Mouse (Mus musculus): ENCODE data around the gene Dvl2. TPM values are rescaled to one million over a fixed set of nuclear protein-coding genes. Genes with fewer than 3 reads are reported as not detected.

Dvl2 gene
- polyA plus RNA-seq, 1 experiment from 2014 or later = 21.0 TPM

GRCm38 (mm10) chr11:70045435-70045834, 45.0 kb downstream of the Dvl2 start:
- H3K4me2 ChIP-seq (ENCODE audit: low read length) = no peak overlapping the region
- ATAC-seq = no peak
- no peak overlapping the region for H3K9ac ChIP-seq (ENCODE audit: low read depth, low read length)
- H3K27ac ChIP-seq (ENCODE audit: low read depth, low read length) = no peak overlapping the region; the same call in 1 of the 2 replicates
- no peaks in the 10 kb centered on the region for H3K4me1 ChIP-seq (ENCODE audit: control insufficient read depth, insufficient read depth, low read depth, low read length)
- WGBS = 25% methylated on average over 8 of the region's 9 CpGs
- no peaks in the 10 kb centered on the region for H3K27me3 ChIP-seq (replicated peaks; ENCODE audit: control insufficient read depth, insufficient read depth, low read length)
- no peak overlapping the region for H3K4me3 ChIP-seq (ENCODE audit: low read length)
- peaks cover 22% of the 10 kb centered on the region for H3K36me3 ChIP-seq (ENCODE audit: control insufficient read depth, insufficient read depth, low read length)
- H3K9me3 ChIP-seq (ENCODE audit: control insufficient read depth, low read length) = no peaks in the 10 kb centered on the region

- WGBS = 71% methylated on average over 6 of the region's 6 CpGs
- no peak overlapping the region for H3K4me3 ChIP-seq (ENCODE audit: low read length)
- peaks cover 5% of the 10 kb centered on the region; the same call in 1 of the 2 replicates for H3K36me3 ChIP-seq (ENCODE audit: control insufficient read depth, insufficient read depth, low read length)
- H3K9me3 ChIP-seq (ENCODE audit: control insufficient read depth, low read length) = no peaks in the 10 kb centered on the region
- H3K4me2 ChIP-seq (ENCODE audit: low read length) = no peak overlapping the region
- no peak for ATAC-seq
- no peaks in the 10 kb centered on the region for H3K4me1 ChIP-seq (ENCODE audit: control insufficient read depth, insufficient read depth, low read depth, low read length)
- no peaks in the 10 kb centered on the region for H3K27me3 ChIP-seq (replicated peaks; ENCODE audit: control insufficient read depth, insufficient read depth, low read length)
- H3K9ac ChIP-seq (ENCODE audit: low read depth, low read length) = no peak overlapping the region
- H3K27ac ChIP-seq (ENCODE audit: low read depth, low read length) = no peak overlapping the region
Observed at GRCm38 (mm10) chr11:70049366-70049765, 49.0 kb downstream of the Dvl2 start.

GRCm38 (mm10) chr11:70049816-70050215, 49.4 kb downstream of the Dvl2 start:
- Histone ChIP-seq H3K36me3 (ENCODE audit: control insufficient read depth, insufficient read depth, low read length) (peaks cover 1% of the 10 kb centered on the region; the same call in 1 of the 2 replicates), H3K4me2 (ENCODE audit: low read length) (no peak overlapping the region), H3K4me1 (ENCODE audit: control insufficient read depth, insufficient read depth, low read depth, low read length) (no peaks in the 10 kb centered on the region), H3K9me3 (ENCODE audit: control insufficient read depth, low read length) (no peaks in the 10 kb centered on the region), H3K27me3 (replicated peaks; ENCODE audit: control insufficient read depth, insufficient read depth, low read length) (no peaks in the 10 kb centered on the region), H3K9ac (ENCODE audit: low read depth, low read length) (no peak overlapping the region), H3K27ac (ENCODE audit: low read depth, low read length) (no peak overlapping the region), H3K4me3 (ENCODE audit: low read length) (no peak overlapping the region)
- no peak for ATAC-seq
- 62% methylated on average over 10 of the region's 10 CpGs for WGBS

- 75% methylated on average over 7 of the region's 7 CpGs for WGBS
- no peak for ATAC-seq
- H3K9me3 ChIP-seq (ENCODE audit: control insufficient read depth, low read length) = no peaks in the 10 kb centered on the region
- no peaks in the 10 kb centered on the region for H3K36me3 ChIP-seq (ENCODE audit: control insufficient read depth, insufficient read depth, low read length)
- no peaks in the 10 kb centered on the region for H3K27me3 ChIP-seq (replicated peaks; ENCODE audit: control insufficient read depth, insufficient read depth, low read length)
- H3K9ac ChIP-seq (ENCODE audit: low read depth, low read length) = no peak overlapping the region
- H3K4me2 ChIP-seq (ENCODE audit: low read length) = no peak overlapping the region
- H3K4me3 ChIP-seq (ENCODE audit: low read length) = no peak overlapping the region
- H3K4me1 ChIP-seq (ENCODE audit: control insufficient read depth, insufficient read depth, low read depth, low read length) = no peaks in the 10 kb centered on the region; the same call in 1 of the 2 replicates
- no peak overlapping the region for H3K27ac ChIP-seq (ENCODE audit: low read depth, low read length)
Observed at GRCm38 (mm10) chr11:70053156-70053555, 52.8 kb downstream of the Dvl2 start.

- H3K27me3 ChIP-seq (replicated peaks; ENCODE audit: control insufficient read depth, insufficient read depth, low read length) = no peaks in the 10 kb centered on the region
- H3K4me3 ChIP-seq (ENCODE audit: low read length) = no peak within 1 kb of the TSS
- ATAC-seq = no peak
- H3K9ac ChIP-seq (ENCODE audit: low read depth, low read length) = no peak within 1 kb of the TSS
- no peak within 1 kb of the TSS for H3K4me2 ChIP-seq (ENCODE audit: low read length)
- H3K9me3 ChIP-seq (ENCODE audit: control insufficient read depth, low read length) = no peaks in the 10 kb centered on the region
- no peak within 1 kb of the TSS for H3K27ac ChIP-seq (ENCODE audit: low read depth, low read length)
- H3K36me3 ChIP-seq (ENCODE audit: control insufficient read depth, insufficient read depth, low read length) = no peaks in the 10 kb centered on the region
- H3K4me1 ChIP-seq (ENCODE audit: control insufficient read depth, insufficient read depth, low read depth, low read length) = no peaks in the 10 kb centered on the region; the same call in 1 of the 2 replicates
- WGBS = 87% methylated on average over 10 of the region's 10 CpGs
Observed at GRCm38 (mm10) chr11:70053898-70054570, 53.6 kb downstream of the Dvl2 start, which contains the start of gene Asgr1. TSS of gene Asgr1 (plus strand) at chr11:70054085.

GRCm38 (mm10) chr11:70055618-70056214, 55.3 kb downstream of the Dvl2 start:
- Histone ChIP-seq H3K9ac (ENCODE audit: low read depth, low read length) (0 out of 2 replicates have a peak overlapping the region, but pooled peaks have one; percentile 2), H3K4me3 (ENCODE audit: low read length) (no peak overlapping the region), H3K36me3 (ENCODE audit: control insufficient read depth, insufficient read depth, low read length) (no peaks in the 10 kb centered on the region), H3K27ac (ENCODE audit: low read depth, low read length) (no peak overlapping the region), H3K9me3 (ENCODE audit: control insufficient read depth, low read length) (no peaks in the 10 kb centered on the region), H3K4me1 (ENCODE audit: control insufficient read depth, insufficient read depth, low read depth, low read length) (no peaks in the 10 kb centered on the region; the same call in 1 of the 2 replicates), H3K27me3 (replicated peaks; ENCODE audit: control insufficient read depth, insufficient read depth, low read length) (no peaks in the 10 kb centered on the region), H3K4me2 (ENCODE audit: low read length) (peak overlapping the region; percentile 36)
- WGBS = 26% methylated on average over 18 of the region's 18 CpGs
- ATAC-seq = peak; percentile 64

GRCm38 (mm10) chr11:70057805-70058204, 57.4 kb downstream of the Dvl2 start:
- ATAC-seq = no peak
- WGBS = 80% methylated on average over 9 of the region's 9 CpGs
- Histone ChIP-seq H3K27ac (ENCODE audit: low read depth, low read length) (no peak overlapping the region), H3K36me3 (ENCODE audit: control insufficient read depth, insufficient read depth, low read length) (no peaks in the 10 kb centered on the region), H3K4me2 (ENCODE audit: low read length) (no peak overlapping the region), H3K27me3 (replicated peaks; ENCODE audit: control insufficient read depth, insufficient read depth, low read length) (no peaks in the 10 kb centered on the region), H3K4me3 (ENCODE audit: low read length) (no peak overlapping the region), H3K9me3 (ENCODE audit: control insufficient read depth, low read length) (no peaks in the 10 kb centered on the region), H3K4me1 (ENCODE audit: control insufficient read depth, insufficient read depth, low read depth, low read length) (no peaks in the 10 kb centered on the region; the same call in 1 of the 2 replicates), H3K9ac (ENCODE audit: low read depth, low read length) (no peak overlapping the region)

GRCm38 (mm10) chr11:70059930-70060329, 59.5 kb downstream of the Dvl2 start:
- WGBS = 70% methylated on average over 6 of the region's 6 CpGs
- ATAC-seq = no peak
- Histone ChIP-seq H3K9ac (ENCODE audit: low read depth, low read length) (no peak overlapping the region), H3K9me3 (ENCODE audit: control insufficient read depth, low read length) (no peaks in the 10 kb centered on the region), H3K27ac (ENCODE audit: low read depth, low read length) (no peak overlapping the region), H3K4me1 (ENCODE audit: control insufficient read depth, insufficient read depth, low read depth, low read length) (no peaks in the 10 kb centered on the region; the same call in 1 of the 2 replicates), H3K36me3 (ENCODE audit: control insufficient read depth, insufficient read depth, low read length) (no peaks in the 10 kb centered on the region), H3K4me2 (ENCODE audit: low read length) (no peak overlapping the region), H3K27me3 (replicated peaks; ENCODE audit: control insufficient read depth, insufficient read depth, low read length) (no peaks in the 10 kb centered on the region), H3K4me3 (ENCODE audit: low read length) (no peak overlapping the region)
